Mouse (Mus musculus) adrenal gland, adult 18-20 months (tissue): ENCODE data around the gene Pam16. TPM values are rescaled to one million over a fixed set of nuclear protein-coding genes. Genes with fewer than 3 reads are reported as not detected.
"Not testable (repeated sequence)": the region's sequence is repeated elsewhere in the genome, so short reads cannot be mapped to it uniquely, and the experiment has no call there.

Experiments
- DNase-seq, 2 experiments: peaks; one replicate each; pipeline ENCODE4 v3.0.0; 2021 to 2022; ENCODE audit warnings: low spot score in 2 of 2
- total RNA-seq, 2 experiments: library from RNA; stranded (reverse); gene quantifications; 1 replicate in 1 of 2; 2 replicates in 1 of 2; pipeline ENCODE4 v1.2.3; 2021

Pam16 gene
- total RNA-seq, 2 experiments from 2014 or later = 117 to 118 TPM

GRCm38 (mm10) chr16:4594814-4595526, 29.8 kb downstream of the Pam16 start:
- DNase-seq = no peak

GRCm38 (mm10) chr16:4593971-4594813, 30.6 kb downstream of the Pam16 start, which contains the start of gene Glis2:
Gene Glis2 (plus strand): TSS chr16:4594713.
- DNase-seq = peak; percentile 64 to 73

- peak in 1 of 2 experiments; percentile 58 for DNase-seq
These were observed 31.6 kb downstream of the Pam16 start for GRCm38 (mm10) chr16:4592909-4593875.

GRCm38 (mm10) chr16:4590236-4590635, 34.6 kb downstream of the Pam16 start:
- DNase-seq = no peak

- DNase-seq = no peak
These were observed 37.1 kb downstream of the Pam16 start for GRCm38 (mm10) chr16:4587516-4588210.

GRCm38 (mm10) chr16:4586531-4587123, 38.2 kb downstream of the Pam16 start:
- DNase-seq = peak; percentile 94 to 97

- DNase-seq = no peak
These were observed 38.9 kb downstream of the Pam16 start for GRCm38 (mm10) chr16:4585642-4586530.

GRCm38 (mm10) chr16:4584438-4584837, 40.4 kb downstream of the Pam16 start:
- no peak for DNase-seq

GRCm38 (mm10) chr16:4583807-4584206, 41.0 kb downstream of the Pam16 start:
- DNase-seq = no peak

- DNase-seq = not testable (repeated sequence)
These were observed 43.6 kb downstream of the Pam16 start for GRCm38 (mm10) chr16:4581179-4581578.

GRCm38 (mm10) chr16:4578630-4579029, 46.2 kb downstream of the Pam16 start:
- no peak for DNase-seq

GRCm38 (mm10) chr16:4576873-4577272, 47.9 kb downstream of the Pam16 start:
- no peak for DNase-seq

GRCm38 (mm10) chr16:4576038-4576437, 48.8 kb downstream of the Pam16 start:
- DNase-seq = no peak

GRCm38 (mm10) chr16:4570737-4571136, 54.1 kb downstream of the Pam16 start:
- DNase-seq = no peak

- peak; percentile 82 to 88 for DNase-seq
These were observed 56.9 kb downstream of the Pam16 start for GRCm38 (mm10) chr16:4567912-4568311.
